Mouse (Mus musculus) olfactory bulb, adult 2 months (tissue): Measurements from ENCODE around the gene Stard9. TPM values are rescaled to one million over a fixed set of nuclear protein-coding genes. Genes with fewer than 3 reads are reported as not detected.

ENCODE experiments used
- H3K27ac ChIP-seq: fragments of 200-500 bp; 2 replicates; pipeline ENCODE4 v1.5.1; 2012; ENCODE audit warnings: low read depth, low read length; ENCODE audit not compliant: insufficient read depth
- H3K4me1 ChIP-seq: fragments of 200-500 bp; 2 replicates; pipeline ENCODE4 v1.6.1; 2012; ENCODE audit warnings: low read length; ENCODE audit not compliant: control insufficient read depth, insufficient read depth
- H3K4me3 ChIP-seq: fragments of 200-500 bp; 2 replicates; pipeline ENCODE4 v1.5.1; 2012; ENCODE audit warnings: mild to moderate bottlenecking, low read depth, low read length, moderate library complexity; ENCODE audit not compliant: insufficient read depth
- CTCF ChIP-seq: fragments of 200-500 bp; IDR thresholded peaks from 2 replicates; pipeline ENCODE4 v1.5.1; 2012; ENCODE audit warnings: low read depth, mild to moderate bottlenecking, low read length, moderate library complexity; ENCODE audit not compliant: insufficient read depth
- POLR2A ChIP-seq: fragments of 200-500 bp; IDR thresholded peaks from 2 replicates; pipeline ENCODE4 v1.6.1; 2012; ENCODE audit warnings: mild to moderate bottlenecking, low read depth, low read length, moderate library complexity; ENCODE audit not compliant: insufficient read depth
- WGBS: fragments of 180-500 bp; shearing (Covaris S2); methylation state at CpG from one replicate; pipeline ENCODE4 v1.1.7; 2018; 5-methylcytosine and 5-hydroxymethylcytosine counted together
- polyA plus RNA-seq: library from polyadenylated mRNA; stranded (reverse); fragments of >200 nt; gene quantifications from 2 replicates; pipeline ENCODE4 v1.2.4, GENCODE M21; 2012; ENCODE audit warnings: low replicate concordance; ENCODE audit not compliant: missing spikeins, insufficient read depth, insufficient read length

The Stard9 gene
- not detected in 2 replicates for polyA plus RNA-seq

- 2% methylated on average over 36 of the region's 36 CpGs for WGBS
- Histone ChIP-seq H3K4me1 (no peaks in the 10 kb centered on the region), H3K27ac (no peak within 1 kb of the TSS), H3K4me3 (peak within 1 kb of the TSS; percentile 50)
- TF ChIP-seq POLR2A: no peak
- TF ChIP-seq CTCF: no peak
Measured at GRCm38 (mm10) chr2:120628886-120629735, at the start of gene Stard9. Gene Stard9, plus strand, starts transcription at chr2:120629121.

DNA sequence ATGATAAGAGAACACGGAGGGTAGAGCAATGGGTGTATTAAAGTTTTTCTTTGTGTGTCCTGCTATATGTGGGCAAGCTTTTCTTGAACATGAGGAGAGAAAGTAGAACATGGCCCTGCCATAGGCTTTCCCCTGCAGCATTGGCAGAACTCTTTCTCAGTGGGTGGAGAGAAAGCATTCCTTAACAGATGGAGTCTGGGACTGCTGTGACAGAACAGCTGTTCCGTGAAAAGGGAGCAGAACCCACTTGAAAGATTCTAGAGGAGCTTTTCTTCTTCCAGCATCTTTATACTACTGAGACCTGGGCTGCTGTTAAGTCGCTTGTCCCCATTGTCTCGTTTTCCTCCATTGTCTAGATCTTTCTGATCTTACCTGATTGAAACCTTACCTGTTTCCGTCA is 39.2 kb upstream of the Stard9 start:
- no peak overlapping the region for H3K4me3 ChIP-seq
- H3K27ac ChIP-seq: no peak overlapping the region
- WGBS: 78% methylated on average over 5 of the region's 5 CpGs
- no peaks in the 10 kb centered on the region for H3K4me1 ChIP-seq
- no peak for TF ChIP-seq POLR2A
- TF ChIP-seq CTCF: no peak

GRCm38 (mm10) chr2:120592227-120592626 is 36.7 kb upstream of the Stard9 start:
- TF ChIP-seq CTCF: no peak
- no peak for TF ChIP-seq POLR2A
- H3K4me3 ChIP-seq: no peak overlapping the region
- H3K27ac ChIP-seq: no peak overlapping the region
- H3K4me1 ChIP-seq: no peaks in the 10 kb centered on the region
- 91% methylated on average over 1 of the region's 1 CpGs for whole genome bisulfite sequencing

DNA sequence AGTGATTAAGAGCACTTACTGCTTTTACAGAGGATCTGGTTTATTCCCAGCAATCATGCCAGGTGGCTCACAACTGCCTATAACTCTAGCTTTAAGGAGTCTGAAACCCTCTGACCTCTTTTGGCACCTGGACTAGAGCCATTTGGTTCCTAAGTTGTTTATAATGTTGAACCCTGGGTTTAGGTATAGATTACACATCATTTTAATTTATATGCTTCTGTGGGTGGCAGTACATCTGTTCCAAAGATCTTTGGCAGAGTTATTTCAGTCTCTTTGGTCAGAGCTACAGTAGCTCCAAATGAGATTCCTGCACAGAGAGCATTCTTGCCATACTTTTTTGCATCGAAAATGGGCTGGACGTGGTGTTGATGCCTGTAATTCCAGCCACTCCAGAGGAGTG is 31.2 kb upstream of the Stard9 start:
- TF ChIP-seq POLR2A: no peak
- no peak for TF ChIP-seq CTCF
- Histone ChIP-seq H3K4me1 (no peaks in the 10 kb centered on the region), H3K4me3 (no peak overlapping the region), H3K27ac (no peak overlapping the region)
- 89% methylated on average over 2 of the region's 2 CpGs for WGBS

- Histone ChIP-seq H3K4me3 (no peak overlapping the region), H3K27ac (no peak overlapping the region), H3K4me1 (no peaks in the 10 kb centered on the region)
- 84% methylated on average over 4 of the region's 4 CpGs for WGBS
- TF ChIP-seq CTCF: no peak
Measured at GRCm38 (mm10) chr2:120599506-120599905, 29.4 kb upstream of the Stard9 start.

- H3K4me3 ChIP-seq: no peak overlapping the region
- no peaks in the 10 kb centered on the region for H3K4me1 ChIP-seq
- WGBS: 89% methylated on average over 6 of the region's 6 CpGs
- TF ChIP-seq POLR2A (no peak), CTCF (no peak)
- no peak overlapping the region for H3K27ac ChIP-seq
Measured at GRCm38 (mm10) chr2:120606021-120606690, 22.8 kb upstream of the Stard9 start.

DNA sequence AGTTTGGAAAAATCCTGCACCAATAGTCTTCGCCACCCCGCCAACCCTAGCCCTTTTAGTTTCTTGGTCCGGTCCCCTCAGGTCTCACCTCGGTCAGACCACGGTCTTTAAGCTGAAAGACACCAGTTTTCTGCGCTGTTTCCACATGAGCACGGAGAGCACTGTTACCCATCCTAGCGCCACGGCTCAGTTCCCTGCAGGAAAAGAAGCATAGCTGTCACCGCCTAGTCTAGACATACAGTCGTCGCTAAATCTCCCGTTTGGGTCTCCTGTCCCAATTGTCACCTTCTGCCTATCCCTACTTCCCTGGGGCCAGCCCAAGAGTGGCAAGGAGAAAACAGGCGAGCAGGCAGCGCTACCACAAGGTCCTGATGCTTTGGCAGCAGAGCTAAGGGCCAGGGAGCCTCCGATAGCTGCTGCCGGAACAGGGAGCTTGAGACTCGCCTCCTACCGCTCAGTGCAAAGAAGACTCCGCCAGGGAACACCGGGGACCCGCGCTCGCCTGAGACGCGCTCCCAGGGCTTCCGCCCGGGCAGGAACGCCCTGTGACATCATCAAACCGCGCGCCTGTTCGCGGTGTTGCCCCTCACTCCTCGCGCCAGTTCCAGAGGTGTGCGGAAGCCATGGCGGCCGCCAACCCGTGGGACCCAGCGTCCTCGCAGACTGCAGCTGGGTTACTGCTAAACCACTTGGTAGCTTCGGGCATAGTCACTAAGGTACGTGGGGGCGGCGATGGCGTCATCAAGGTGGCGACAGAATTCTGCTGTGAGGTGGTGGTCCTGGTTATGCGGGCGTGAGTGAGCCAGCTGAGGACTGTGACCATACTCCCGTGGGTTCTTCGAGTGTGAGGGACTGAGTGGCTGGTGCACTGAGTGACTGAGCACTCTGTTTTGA is 19.8 kb upstream of the Stard9 start, which contains the start of the genes Haus2 and Lrrc57:
TSS of gene Haus2 (plus strand) at position 554 of the 894 bp plus-strand sequence.
TSS of gene Lrrc57 (minus strand) at position 691 of the 894 bp plus-strand sequence.
- Histone ChIP-seq H3K4me3 (peak within 1 kb of the TSS; percentile 77), H3K4me1 (no peaks in the 10 kb centered on the region), H3K27ac (peak within 1 kb of the TSS; percentile 47)
- WGBS: under 1% methylated on average over 52 of the region's 52 CpGs
- TF ChIP-seq POLR2A (peak; percentile 91), CTCF (no peak)

GRCm38 (mm10) chr2:120616279-120617163 is 12.4 kb upstream of the Stard9 start:
- Histone ChIP-seq H3K4me1 (no peaks in the 10 kb centered on the region), H3K4me3 (no peak overlapping the region), H3K27ac (no peak overlapping the region)
- WGBS: 90% methylated on average over 5 of the region's 5 CpGs
- TF ChIP-seq CTCF (no peak), POLR2A (no peak)
